Mouse (Mus musculus): ENCODE measurements around the gene Nup133. TPM values are rescaled to one million over a fixed set of nuclear protein-coding genes. Genes with fewer than 3 reads are reported as not detected.
"Not testable (repeated sequence)": the region's sequence is repeated elsewhere in the genome, so short reads cannot be mapped to it uniquely, and the experiment has no call there.

Gene Nup133
- polyA plus RNA-seq, 1 experiment from 2014 or later = 47.4 TPM

DNA sequence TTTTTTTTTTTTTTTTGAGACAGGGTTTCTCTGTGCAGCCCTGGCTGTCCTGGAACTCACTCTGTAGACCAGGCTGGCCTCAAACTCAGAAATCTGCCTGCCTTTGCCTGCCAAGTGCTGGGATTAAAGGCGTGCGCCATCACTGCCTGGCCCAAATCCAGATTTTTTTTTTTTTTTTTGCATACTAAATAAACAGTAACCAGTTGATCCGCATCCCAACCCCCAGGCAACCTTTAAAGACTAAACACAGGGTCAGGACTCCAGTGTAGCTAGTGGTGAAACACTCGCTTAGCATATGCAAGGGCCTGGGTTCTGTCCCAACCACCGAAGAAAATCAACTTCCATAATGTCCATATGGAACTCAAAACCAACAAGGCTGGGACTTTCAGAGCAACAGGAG is 11.5 kb upstream of the Nup133 start:
- not testable (repeated sequence) for H3K4me1 ChIP-seq (replicated peaks; ENCODE audit: control insufficient read depth, insufficient read depth, low read length)
- 92% methylated on average over 5 of the region's 5 CpGs for WGBS

GRCm38 (mm10) chr8:123960056-123960455 is 11.0 kb upstream of the Nup133 start:
- Histone ChIP-seq H3K9me3 (ENCODE audit: control insufficient read depth, low read length) (no peaks in the 10 kb centered on the region), H3K4me1 (replicated peaks; ENCODE audit: control insufficient read depth, insufficient read depth, low read length) (no peaks in the 10 kb centered on the region; the same call in 1 of the 2 replicates), H3K27me3 (replicated peaks; ENCODE audit: control insufficient read depth, insufficient read depth, low read length) (no peaks in the 10 kb centered on the region), H3K36me3 (ENCODE audit: control insufficient read depth, insufficient read depth, low read length) (peaks cover 51% of the 10 kb centered on the region), H3K9ac (ENCODE audit: low read depth, low read length) (no peak overlapping the region), H3K4me3 (ENCODE audit: low read depth, low read length) (no peak overlapping the region), H3K4me2 (no peak overlapping the region), H3K27ac (ENCODE audit: low read depth, low read length) (no peak overlapping the region)
- WGBS = 93% methylated on average over 9 of the region's 9 CpGs
- no peak for DNase-seq (ENCODE audit: low spot score)
- ATAC-seq (replicated peaks; ENCODE audit: low FRiP score) = no peak

More for the DNA sequence above, 11.5 kb upstream of the Nup133 start:
- not testable (repeated sequence) for H3K27ac ChIP-seq (ENCODE audit: low read depth, low read length); ATAC-seq (replicated peaks; ENCODE audit: low FRiP score); H3K9ac ChIP-seq (ENCODE audit: low read depth, low read length); H3K9me3 ChIP-seq (ENCODE audit: control insufficient read depth, low read length); H3K4me3 ChIP-seq (ENCODE audit: low read depth, low read length); DNase-seq (ENCODE audit: low spot score); H3K27me3 ChIP-seq (replicated peaks; ENCODE audit: control insufficient read depth, insufficient read depth, low read length); H3K4me2 ChIP-seq
- H3K36me3 ChIP-seq (ENCODE audit: control insufficient read depth, insufficient read depth, low read length) = peaks cover 49% of the 10 kb centered on the region

DNA sequence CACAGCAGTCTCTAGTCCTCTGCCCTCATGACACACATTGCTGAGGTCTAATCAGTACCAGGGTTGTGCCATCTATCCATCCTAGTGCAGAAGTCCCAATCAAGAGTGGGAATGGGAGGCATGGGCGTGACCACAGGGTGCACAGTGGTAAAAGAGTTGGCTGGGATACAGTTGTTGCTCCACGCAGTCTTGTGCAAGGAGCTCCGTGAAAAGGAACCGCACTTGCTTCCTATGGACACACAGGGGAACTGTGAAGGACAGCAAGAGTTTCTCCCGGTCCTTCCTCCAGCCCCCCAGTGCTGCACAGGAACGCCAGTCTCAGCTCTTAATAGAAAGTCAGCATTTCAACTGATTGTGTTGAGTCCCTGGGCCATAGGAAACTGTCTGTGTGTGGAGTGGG is 10.4 kb upstream of the Nup133 start:
- DNase-seq (ENCODE audit: low spot score) (no peak), ATAC-seq (replicated peaks; ENCODE audit: low FRiP score) (no peak)
- H3K4me2 ChIP-seq = no peak overlapping the region
- no peak overlapping the region for H3K27ac ChIP-seq (ENCODE audit: low read depth, low read length)
- H3K9me3 ChIP-seq (ENCODE audit: control insufficient read depth, low read length) = no peaks in the 10 kb centered on the region
- no peak overlapping the region for H3K9ac ChIP-seq (ENCODE audit: low read depth, low read length)
- no peaks in the 10 kb centered on the region for H3K27me3 ChIP-seq (replicated peaks; ENCODE audit: control insufficient read depth, insufficient read depth, low read length)
- WGBS = 89% methylated on average over 6 of the region's 6 CpGs
- no peaks in the 10 kb centered on the region; the same call in 1 of the 2 replicates for H3K4me1 ChIP-seq (replicated peaks; ENCODE audit: control insufficient read depth, insufficient read depth, low read length)
- H3K36me3 ChIP-seq (ENCODE audit: control insufficient read depth, insufficient read depth, low read length) = peaks cover 51% of the 10 kb centered on the region
- no peak overlapping the region for H3K4me3 ChIP-seq (ENCODE audit: low read depth, low read length)

DNA sequence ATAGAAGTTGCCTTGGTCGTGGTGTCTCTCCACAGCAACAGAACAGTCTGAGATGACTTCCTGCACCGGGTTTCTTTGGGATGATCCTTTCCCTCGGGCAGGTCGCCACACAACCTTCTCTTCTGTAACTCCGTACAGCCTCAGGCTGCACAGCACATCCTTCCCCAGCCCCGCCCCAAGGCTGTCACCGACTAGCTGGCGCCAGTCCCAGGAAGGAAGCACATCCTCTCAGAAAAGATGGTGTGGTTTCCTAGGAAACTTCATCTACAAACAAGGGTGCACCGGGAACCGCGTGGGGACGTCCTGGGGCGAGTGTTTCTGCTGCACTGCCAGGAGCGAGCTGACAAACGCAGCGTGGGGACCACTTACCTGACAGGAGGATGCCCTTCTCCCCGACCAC is 9.1 kb upstream of the Nup133 start:
- H3K36me3 ChIP-seq (ENCODE audit: control insufficient read depth, insufficient read depth, low read length) = peaks cover 57% of the 10 kb centered on the region
- H3K27me3 ChIP-seq (replicated peaks; ENCODE audit: control insufficient read depth, insufficient read depth, low read length) = no peaks in the 10 kb centered on the region
- no peak overlapping the region for H3K9ac ChIP-seq (ENCODE audit: low read depth, low read length)
- H3K4me3 ChIP-seq (ENCODE audit: low read depth, low read length) = no peak overlapping the region
- H3K27ac ChIP-seq (ENCODE audit: low read depth, low read length) = no peak overlapping the region
- 85% methylated on average over 17 of the region's 17 CpGs for WGBS
- no peak overlapping the region for H3K4me2 ChIP-seq
- DNase-seq (ENCODE audit: low spot score) = no peak
- H3K4me1 ChIP-seq (replicated peaks; ENCODE audit: control insufficient read depth, insufficient read depth, low read length) = no peaks in the 10 kb centered on the region; the same call in 1 of the 2 replicates
- H3K9me3 ChIP-seq (ENCODE audit: control insufficient read depth, low read length) = no peaks in the 10 kb centered on the region
- no peak for ATAC-seq (replicated peaks; ENCODE audit: low FRiP score)

- H3K9me3 ChIP-seq (ENCODE audit: control insufficient read depth, low read length) = no peaks in the 10 kb centered on the region
- peaks cover 3% of the 10 kb centered on the region; the same call in 1 of the 2 replicates for H3K4me1 ChIP-seq (replicated peaks; ENCODE audit: control insufficient read depth, insufficient read depth, low read length)
- no peak overlapping the region for H3K27ac ChIP-seq (ENCODE audit: low read depth, low read length)
- peaks cover 37% of the 10 kb centered on the region for H3K36me3 ChIP-seq (ENCODE audit: control insufficient read depth, insufficient read depth, low read length)
- no peak overlapping the region for H3K4me3 ChIP-seq (ENCODE audit: low read depth, low read length)
- 93% methylated on average over 8 of the region's 8 CpGs for WGBS
- DNase-seq (ENCODE audit: low spot score) (no peak), ATAC-seq (replicated peaks; ENCODE audit: low FRiP score) (no peak)
- no peaks in the 10 kb centered on the region for H3K27me3 ChIP-seq (replicated peaks; ENCODE audit: control insufficient read depth, insufficient read depth, low read length)
- no peak overlapping the region for H3K4me2 ChIP-seq
- no peak overlapping the region for H3K9ac ChIP-seq (ENCODE audit: low read depth, low read length)
Observed at GRCm38 (mm10) chr8:123954246-123954645, 5.2 kb upstream of the Nup133 start.

DNA sequence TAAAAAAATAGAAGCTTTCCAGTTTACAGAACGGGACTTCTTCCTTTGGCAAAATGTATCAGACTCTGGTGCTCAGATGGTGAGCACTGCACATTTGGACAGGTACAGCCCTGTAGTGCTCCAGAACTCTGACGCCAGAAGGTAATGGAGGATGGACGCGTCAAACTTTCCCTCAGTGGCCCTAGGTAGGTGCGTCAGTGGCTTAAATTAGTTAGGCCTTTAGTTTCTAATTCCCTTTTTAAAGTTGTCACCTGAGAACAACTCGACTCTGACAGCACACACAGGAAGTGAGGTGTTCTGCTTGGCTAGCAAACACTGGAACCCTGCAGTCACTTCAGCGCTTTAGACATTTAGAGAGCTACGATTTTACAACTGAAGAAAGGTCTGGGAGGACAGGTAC is 4.6 kb upstream of the Nup133 start:
- WGBS = 87% methylated on average over 8 of the region's 8 CpGs
- Histone ChIP-seq H3K4me2 (no peak overlapping the region), H3K36me3 (ENCODE audit: control insufficient read depth, insufficient read depth, low read length) (peaks cover 37% of the 10 kb centered on the region), H3K9ac (ENCODE audit: low read depth, low read length) (no peak overlapping the region), H3K4me1 (replicated peaks; ENCODE audit: control insufficient read depth, insufficient read depth, low read length) (peaks cover 3% of the 10 kb centered on the region; the same call in 1 of the 2 replicates), H3K4me3 (ENCODE audit: low read depth, low read length) (no peak overlapping the region), H3K9me3 (ENCODE audit: control insufficient read depth, low read length) (no peaks in the 10 kb centered on the region), H3K27ac (ENCODE audit: low read depth, low read length) (no peak overlapping the region), H3K27me3 (replicated peaks; ENCODE audit: control insufficient read depth, insufficient read depth, low read length) (no peaks in the 10 kb centered on the region)
- ATAC-seq (replicated peaks; ENCODE audit: low FRiP score) = no peak
- DNase-seq (ENCODE audit: low spot score) = no peak

DNA sequence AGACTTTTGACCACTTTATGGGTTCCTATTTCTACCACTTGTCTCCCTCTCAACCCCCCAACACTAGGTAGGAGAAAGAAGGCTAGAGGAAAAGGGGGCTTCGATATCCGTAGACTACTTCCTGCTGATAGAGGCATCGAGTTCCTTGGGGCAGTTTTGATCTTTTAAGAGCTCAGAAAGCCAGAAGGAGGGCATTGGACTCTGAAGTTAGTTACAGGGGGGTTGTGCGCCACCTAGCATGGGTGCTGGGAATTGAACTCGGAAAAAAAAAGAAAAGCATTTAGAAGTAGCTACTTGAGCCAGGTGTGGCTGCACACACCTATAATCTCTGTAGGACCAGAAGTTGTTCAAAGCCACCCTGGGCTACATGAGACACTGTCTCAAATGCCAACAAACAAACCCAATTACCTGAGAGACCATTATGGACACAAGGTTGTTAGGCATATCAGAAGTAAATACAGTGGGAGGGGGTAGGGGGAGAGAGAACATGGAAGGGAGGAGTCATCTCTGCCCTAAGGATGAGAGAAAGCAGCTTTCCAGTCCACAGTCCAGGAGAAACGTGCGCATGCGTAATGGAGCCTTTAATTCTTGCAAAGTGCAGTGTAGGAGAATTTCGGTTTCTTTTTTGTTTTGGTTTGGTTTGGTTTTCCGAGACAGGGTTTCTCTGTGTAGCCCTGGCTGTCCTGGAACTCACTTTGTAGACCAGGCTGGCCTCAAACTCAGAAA is 1.2 kb upstream of the Nup133 start:
- Histone ChIP-seq H3K4me2 (peak overlapping the region; percentile 74), H3K27me3 (replicated peaks; ENCODE audit: control insufficient read depth, insufficient read depth, low read length) (no peaks in the 10 kb centered on the region), H3K9ac (ENCODE audit: low read depth, low read length) (peak overlapping the region; percentile 75), H3K4me3 (ENCODE audit: low read depth, low read length) (peak overlapping the region; percentile 83), H3K36me3 (ENCODE audit: control insufficient read depth, insufficient read depth, low read length) (peaks cover 28% of the 10 kb centered on the region), H3K27ac (ENCODE audit: low read depth, low read length) (peak overlapping the region; percentile 78), H3K9me3 (ENCODE audit: control insufficient read depth, low read length) (no peaks in the 10 kb centered on the region), H3K4me1 (replicated peaks; ENCODE audit: control insufficient read depth, insufficient read depth, low read length) (peaks cover 8% of the 10 kb centered on the region)
- DNase-seq (ENCODE audit: low spot score) = peak; percentile 53
- 34% methylated on average over 10 of the region's 10 CpGs for WGBS
- peak; percentile 38 for ATAC-seq (replicated peaks; ENCODE audit: low FRiP score)

DNA sequence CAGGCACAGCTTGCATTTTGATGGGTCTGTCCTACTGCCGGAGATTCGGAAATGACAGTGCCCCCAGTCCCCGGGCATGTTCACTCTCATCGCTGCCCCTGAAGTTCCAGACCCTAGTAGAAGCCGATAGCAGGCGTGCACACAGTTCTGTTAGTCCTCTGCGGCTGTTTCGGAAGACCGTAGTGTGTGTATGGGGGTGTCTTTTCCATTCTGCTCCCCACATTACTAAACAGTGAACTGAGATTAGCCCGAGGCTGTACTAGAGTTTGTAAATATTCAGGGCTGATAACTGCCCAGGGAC is 571 bp upstream of the Nup133 start:
- H3K36me3 ChIP-seq (ENCODE audit: control insufficient read depth, insufficient read depth, low read length) = peaks cover 29% of the 10 kb centered on the region
- ATAC-seq (replicated peaks; ENCODE audit: low FRiP score) = peak; percentile 33
- 1% methylated on average over 10 of the region's 10 CpGs for WGBS

GRCm38 (mm10) chr8:123929026-123929425 is 20.0 kb downstream of the Nup133 start:
- Histone ChIP-seq H3K4me3 (ENCODE audit: low read depth, low read length) (no peak overlapping the region), H3K4me2 (no peak overlapping the region), H3K36me3 (ENCODE audit: control insufficient read depth, insufficient read depth, low read length) (peaks cover 26% of the 10 kb centered on the region), H3K27me3 (replicated peaks; ENCODE audit: control insufficient read depth, insufficient read depth, low read length) (no peaks in the 10 kb centered on the region), H3K9me3 (ENCODE audit: control insufficient read depth, low read length) (no peaks in the 10 kb centered on the region), H3K27ac (ENCODE audit: low read depth, low read length) (no peak overlapping the region), H3K9ac (ENCODE audit: low read depth, low read length) (no peak overlapping the region), H3K4me1 (replicated peaks; ENCODE audit: control insufficient read depth, insufficient read depth, low read length) (no peaks in the 10 kb centered on the region)
- no peak for DNase-seq (ENCODE audit: low spot score)
- WGBS = 89% methylated on average over 7 of the region's 7 CpGs
- no peak for ATAC-seq (replicated peaks; ENCODE audit: low FRiP score)

More for the DNA sequence above, 571 bp upstream of the Nup133 start:
- no peak for DNase-seq (ENCODE audit: low spot score)
- peak overlapping the region; percentile 78 for H3K27ac ChIP-seq (ENCODE audit: low read depth, low read length)
- H3K4me1 ChIP-seq (replicated peaks; ENCODE audit: control insufficient read depth, insufficient read depth, low read length) = peaks cover 8% of the 10 kb centered on the region
- no peaks in the 10 kb centered on the region for H3K9me3 ChIP-seq (ENCODE audit: control insufficient read depth, low read length)
- H3K27me3 ChIP-seq (replicated peaks; ENCODE audit: control insufficient read depth, insufficient read depth, low read length) = no peaks in the 10 kb centered on the region
- H3K4me2 ChIP-seq = peak overlapping the region; percentile 74
- peak overlapping the region; percentile 75 for H3K9ac ChIP-seq (ENCODE audit: low read depth, low read length)
- H3K4me3 ChIP-seq (ENCODE audit: low read depth, low read length) = peak overlapping the region; percentile 83

All from liver, embryonic 11.5 days (tissue).